Mouse (Mus musculus): Measurements from ENCODE around the gene Ncln. TPM values are rescaled to one million over a fixed set of nuclear protein-coding genes. Genes with fewer than 3 reads are reported as not detected.

Gene Ncln
- polyA plus RNA-seq, 1 experiment = 203 TPM

GRCm38 (mm10) chr10:81501863-81502262 is 5.7 kb upstream of the Ncln start:
- no peak for TF ChIP-seq POLR2A (IDR thresholded peaks at IDR 0.05; ENCODE audit: borderline replicate concordance, extremely low read depth, low read depth, low read length)
- no peak for TF ChIP-seq CTCF (IDR thresholded peaks at IDR 0.05; ENCODE audit: insufficient read depth, low read length)
- Histone ChIP-seq H3K4me3 (replicated peaks; ENCODE audit: extremely low read depth, low read depth, low read length) (no peak overlapping the region), H3K4me1 (ENCODE audit: control insufficient read depth, insufficient read depth, low read length) (0 out of 2 replicates have a peak, but pooled peaks cover 2% of the 10 kb centered on the region)
- WGBS = 87% methylated on average over 5 of the region's 5 CpGs
- no peak for DNase-seq

DNA sequence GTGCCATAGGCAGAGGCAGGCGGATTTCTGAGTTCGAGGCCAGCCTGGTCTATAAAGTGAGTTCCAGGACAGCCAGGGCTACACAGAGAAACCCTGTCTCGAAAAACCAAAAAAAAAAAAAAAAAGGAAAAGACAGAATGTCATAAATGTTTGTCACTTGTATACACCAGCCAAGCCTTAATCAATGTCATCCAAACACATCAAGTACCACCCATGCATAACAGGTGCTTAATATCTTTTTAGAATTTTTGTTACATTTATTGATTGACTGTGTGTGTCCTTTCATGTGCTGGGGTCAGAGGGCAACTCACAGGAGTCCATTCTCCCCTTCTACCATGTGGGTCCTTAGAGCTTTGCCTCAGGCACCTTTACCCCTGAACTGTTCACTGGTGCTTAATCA is 3.8 kb upstream of the Ncln start, which contains the start of gene S1pr4:
S1pr4 (minus strand) TSS at position 101 of the 400 bp plus-strand sequence.
- peak within 1 kb of the TSS; percentile 56 for H3K4me3 ChIP-seq (replicated peaks; ENCODE audit: extremely low read depth, low read depth, low read length)
- WGBS = 61% methylated on average over 3 of the region's 3 CpGs
- no peak for TF ChIP-seq POLR2A (IDR thresholded peaks at IDR 0.05; ENCODE audit: borderline replicate concordance, extremely low read depth, low read depth, low read length)
- no peak for TF ChIP-seq CTCF (IDR thresholded peaks at IDR 0.05; ENCODE audit: insufficient read depth, low read length)
- DNase-seq = no peak
- H3K4me1 ChIP-seq (ENCODE audit: control insufficient read depth, insufficient read depth, low read length) = peaks cover 5% of the 10 kb centered on the region

GRCm38 (mm10) chr10:81499250-81499901 is 3.2 kb upstream of the Ncln start:
- TF ChIP-seq POLR2A (IDR thresholded peaks at IDR 0.05; ENCODE audit: borderline replicate concordance, extremely low read depth, low read depth, low read length) (peak; percentile 77; the same call in 1 of the 2 replicates), CTCF (IDR thresholded peaks at IDR 0.05; ENCODE audit: insufficient read depth, low read length) (no peak)
- Histone ChIP-seq H3K4me3 (replicated peaks; ENCODE audit: extremely low read depth, low read depth, low read length) (peak overlapping the region; percentile 56), H3K4me1 (ENCODE audit: control insufficient read depth, insufficient read depth, low read length) (peaks cover 10% of the 10 kb centered on the region)
- WGBS = 41% methylated on average over 23 of the region's 23 CpGs
- no peak for DNase-seq

DNA sequence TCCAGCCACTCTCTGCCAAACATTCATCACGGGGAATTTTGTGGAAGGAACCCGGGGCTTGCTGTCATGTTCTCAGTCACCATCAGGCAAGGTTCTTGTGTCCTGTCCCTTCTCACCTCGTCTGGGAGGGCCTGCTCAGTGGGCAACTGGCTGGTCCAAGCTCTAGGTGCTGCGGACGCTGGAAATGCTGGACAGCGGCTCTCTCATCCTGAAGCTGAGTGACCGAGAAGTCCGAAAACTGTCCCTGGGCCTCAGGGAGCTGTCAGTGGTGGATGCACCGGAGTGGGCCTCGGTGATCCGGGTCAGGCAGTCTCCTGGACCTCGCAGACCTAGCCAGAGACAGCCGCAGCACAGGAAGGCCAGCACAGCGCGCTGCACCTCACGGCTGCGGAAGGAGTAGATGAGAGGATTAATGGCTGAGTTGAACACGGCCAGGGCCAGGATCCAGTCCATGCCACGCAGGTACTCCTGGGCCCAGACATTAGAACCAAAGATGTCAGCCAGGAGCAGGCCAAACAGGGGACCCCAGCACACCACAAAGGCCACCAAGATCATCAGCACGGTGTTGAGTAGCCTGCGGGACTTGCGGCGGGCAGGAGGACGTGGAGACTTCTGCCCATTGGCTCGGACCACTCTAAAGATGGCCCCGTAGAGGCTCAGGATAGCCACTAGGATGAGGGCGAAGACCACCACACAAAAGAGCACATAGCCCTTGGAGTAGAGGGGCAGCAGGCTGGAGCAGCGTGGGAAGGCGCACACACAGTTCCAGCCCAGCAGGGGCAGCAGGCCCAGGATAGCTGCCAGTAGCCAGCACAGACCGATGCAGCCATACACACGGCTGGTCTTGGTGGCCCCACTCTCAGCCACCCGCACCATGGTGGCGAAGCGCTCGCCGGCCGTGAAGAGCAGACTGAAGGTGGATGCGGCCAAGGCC is 2.4 kb upstream of the Ncln start:
- TF ChIP-seq CTCF (IDR thresholded peaks at IDR 0.05; ENCODE audit: insufficient read depth, low read length) (no peak), POLR2A (IDR thresholded peaks at IDR 0.05; ENCODE audit: borderline replicate concordance, extremely low read depth, low read depth, low read length) (no peak)
- no peak for DNase-seq
- WGBS = 57% methylated on average over 38 of the region's 38 CpGs
- peak overlapping the region; percentile 56 for H3K4me3 ChIP-seq (replicated peaks; ENCODE audit: extremely low read depth, low read depth, low read length)
- peaks cover 10% of the 10 kb centered on the region for H3K4me1 ChIP-seq (ENCODE audit: control insufficient read depth, insufficient read depth, low read length)

DNA sequence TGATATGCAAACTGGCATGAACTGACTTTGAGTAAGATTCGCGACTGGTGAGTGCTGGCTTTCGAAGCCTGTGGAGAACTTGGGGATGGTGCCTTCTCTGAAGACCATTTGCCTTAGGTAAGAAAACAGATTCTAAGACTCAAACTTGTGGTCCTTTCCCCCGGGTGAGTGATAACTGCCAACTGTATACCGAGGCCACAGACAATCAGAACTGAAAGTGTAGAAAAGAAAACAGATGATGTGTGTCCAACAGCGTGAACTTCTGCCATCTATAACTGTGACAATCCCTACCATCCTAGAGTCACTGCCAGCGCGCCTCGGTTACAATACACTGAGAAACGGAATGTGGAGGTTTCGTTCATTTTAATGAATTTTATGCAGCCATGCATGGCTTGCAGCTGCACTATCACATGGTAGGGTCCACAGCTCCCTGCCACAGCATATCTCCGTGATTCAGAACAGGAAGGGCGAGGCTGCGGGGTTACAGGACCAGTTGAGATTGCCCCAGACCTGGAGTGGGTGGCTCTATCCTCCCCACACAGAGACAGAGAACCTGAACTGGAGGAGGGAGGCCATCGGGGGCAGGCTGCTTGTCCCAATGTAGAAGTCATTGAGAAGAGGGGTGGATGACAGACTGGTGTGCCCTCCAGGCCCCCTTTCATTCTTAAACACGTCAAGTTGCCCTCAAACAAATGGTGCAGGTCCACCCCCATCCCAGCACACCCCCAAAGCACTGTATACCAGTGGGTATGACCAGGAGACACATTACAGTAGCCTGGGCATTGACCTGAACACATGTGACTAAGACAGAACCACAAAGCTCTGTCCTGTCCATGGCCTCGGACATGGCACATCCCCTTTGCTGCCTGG is 1.4 kb upstream of the Ncln start:
- no peak for DNase-seq
- 61% methylated on average over 17 of the region's 17 CpGs for WGBS
- TF ChIP-seq POLR2A (IDR thresholded peaks at IDR 0.05; ENCODE audit: borderline replicate concordance, extremely low read depth, low read depth, low read length) = no peak
- no peak for TF ChIP-seq CTCF (IDR thresholded peaks at IDR 0.05; ENCODE audit: insufficient read depth, low read length)
- H3K4me3 ChIP-seq (replicated peaks; ENCODE audit: extremely low read depth, low read depth, low read length) = peak overlapping the region; percentile 56
- peaks cover 10% of the 10 kb centered on the region for H3K4me1 ChIP-seq (ENCODE audit: control insufficient read depth, insufficient read depth, low read length)

GRCm38 (mm10) chr10:81496969-81497368 is 777 bp upstream of the Ncln start:
- peaks cover 10% of the 10 kb centered on the region for H3K4me1 ChIP-seq (ENCODE audit: control insufficient read depth, insufficient read depth, low read length)
- WGBS = 19% methylated on average over 4 of the region's 4 CpGs
- TF ChIP-seq CTCF (IDR thresholded peaks at IDR 0.05; ENCODE audit: insufficient read depth, low read length) (no peak), POLR2A (IDR thresholded peaks at IDR 0.05; ENCODE audit: borderline replicate concordance, extremely low read depth, low read depth, low read length) (no peak)
- no peak for DNase-seq
- H3K4me3 ChIP-seq (replicated peaks; ENCODE audit: extremely low read depth, low read depth, low read length) = peak overlapping the region; percentile 12

DNA sequence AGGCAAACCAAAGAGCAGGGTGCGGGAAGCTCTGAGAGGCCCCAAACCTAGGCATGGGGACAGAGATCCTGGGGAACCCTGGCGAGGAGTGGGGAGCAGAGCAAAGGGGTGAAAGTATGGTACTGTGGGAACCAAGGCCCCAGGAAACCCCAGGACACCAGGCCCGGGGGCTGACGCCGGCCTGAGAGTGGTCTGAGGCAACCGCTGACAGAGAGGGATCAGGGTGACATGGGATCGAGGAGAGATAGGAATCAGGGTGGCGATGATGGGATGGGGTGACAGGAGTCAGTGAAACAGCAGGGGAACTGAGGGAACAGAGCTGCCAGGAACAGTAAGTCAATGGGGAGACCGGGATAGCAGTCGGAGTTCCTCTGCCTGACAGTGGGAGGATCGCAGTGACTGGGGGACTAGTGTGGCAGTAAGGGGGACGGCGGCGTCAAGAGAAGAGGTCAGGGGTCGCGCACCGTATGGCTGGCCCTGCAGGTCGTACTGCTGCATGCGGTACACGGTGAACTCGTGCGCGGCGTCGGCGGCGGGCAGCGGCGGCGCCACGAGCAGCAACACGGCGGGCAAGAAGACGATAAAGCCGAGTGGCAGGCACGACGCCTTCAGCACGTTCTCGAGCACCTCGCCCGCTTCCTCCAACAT is 452 bp downstream of the Ncln start:
- 1% methylated on average over 41 of the region's 41 CpGs for WGBS
- TF ChIP-seq CTCF (IDR thresholded peaks at IDR 0.05; ENCODE audit: insufficient read depth, low read length) = no peak
- no peak for TF ChIP-seq POLR2A (IDR thresholded peaks at IDR 0.05; ENCODE audit: borderline replicate concordance, extremely low read depth, low read depth, low read length)
- DNase-seq = no peak
- peak overlapping the region; percentile 89 for H3K4me3 ChIP-seq (replicated peaks; ENCODE audit: extremely low read depth, low read depth, low read length)
- peaks cover 10% of the 10 kb centered on the region for H3K4me1 ChIP-seq (ENCODE audit: control insufficient read depth, insufficient read depth, low read length)

DNA sequence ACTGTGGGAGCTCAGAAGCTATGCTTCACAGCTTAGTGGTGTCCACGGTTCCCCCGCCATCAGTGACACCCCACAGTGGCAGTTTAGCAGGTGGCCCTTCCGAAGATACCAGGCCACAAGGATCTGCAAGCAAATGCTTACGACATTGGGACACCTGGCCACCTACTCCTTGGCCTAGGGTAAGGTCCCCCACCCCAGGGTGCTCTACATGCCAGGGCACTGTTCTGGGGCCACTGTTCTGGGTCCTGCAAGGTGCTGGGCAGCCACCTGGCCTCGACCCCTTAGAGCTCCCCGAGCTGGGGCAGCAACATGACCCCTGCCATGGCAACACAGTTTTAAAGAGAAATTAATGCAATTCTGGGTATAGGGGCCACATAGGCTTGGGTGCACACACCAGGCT is 1.0 kb downstream of the Ncln start:
- Histone ChIP-seq H3K4me1 (ENCODE audit: control insufficient read depth, insufficient read depth, low read length) (peaks cover 10% of the 10 kb centered on the region), H3K4me3 (replicated peaks; ENCODE audit: extremely low read depth, low read depth, low read length) (no peak overlapping the region)
- 64% methylated on average over 6 of the region's 6 CpGs for WGBS
- TF ChIP-seq CTCF (IDR thresholded peaks at IDR 0.05; ENCODE audit: insufficient read depth, low read length) = no peak
- no peak for TF ChIP-seq POLR2A (IDR thresholded peaks at IDR 0.05; ENCODE audit: borderline replicate concordance, extremely low read depth, low read depth, low read length)
- no peak for DNase-seq

All from lung, adult 2 months (tissue).